Mouse (Mus musculus): Measurements from ENCODE around the gene Car11. TPM values are rescaled to one million over a fixed set of nuclear protein-coding genes. Genes with fewer than 3 reads are reported as not detected.

Gene Car11
- total and polyA plus RNA-seq, 3 experiments, result 0.77 to 1.5 TPM; not detected in 1

- no peaks in the 10 kb centered on the region for H3K36me3 ChIP-seq (ENCODE audit: control insufficient read depth in 1 of 2, insufficient read depth in 2 of 2, low read length in 2 of 2)
- TF ChIP-seq ZKSCAN1 (IDR thresholded peaks at IDR 0.05; ENCODE audit: low read depth, low read length) (no peak), USF2 (IDR thresholded peaks at IDR 0.05; ENCODE audit: borderline replicate concordance in 1 of 2, insufficient read depth in 1 of 2, low read depth in 1 of 2, low read length in 2 of 2) (no peak), USF1 (IDR thresholded peaks at IDR 0.05; ENCODE audit: low read depth, low read length) (no peak), MXI1 (IDR thresholded peaks at IDR 0.05; ENCODE audit: low read depth, low read length) (no peak), MEF2A (IDR thresholded peaks at IDR 0.05; ENCODE audit: extremely low read depth, insufficient replicate concordance, low read depth, low read length, poor library complexity, severe bottlenecking) (no peak), JUND (IDR thresholded peaks at IDR 0.05; ENCODE audit: low read depth, low read length) (no peak), RCOR1 (IDR thresholded peaks at IDR 0.05; ENCODE audit: low read depth, low read length) (no peak), EP300 (IDR thresholded peaks at IDR 0.05; ENCODE audit: low read depth in 1 of 2, low read length in 2 of 2) (no peak), KAT2A (conservative IDR thresholded peaks at IDR 0.05; ENCODE audit: low read depth, low read length) (no peak), POLR2AphosphoS5 (IDR thresholded peaks at IDR 0.05; ENCODE audit: borderline replicate concordance, low read depth, low read length) (no peak), HCFC1 (IDR thresholded peaks at IDR 0.05; ENCODE audit: low read depth, low read length) (no peak), POLR2A (IDR thresholded peaks at IDR 0.05; ENCODE audit: control insufficient read depth in 1 of 2, insufficient read depth in 1 of 2, low read depth in 1 of 2, low read length in 2 of 2, poor library complexity in 1 of 2) (no peak)
- no peaks in the 10 kb centered on the region for H3K79me2 ChIP-seq (ENCODE audit: control insufficient read depth, insufficient read depth, low read length, poor library complexity)
- no peak overlapping the region for H3K9ac ChIP-seq (ENCODE audit: control insufficient read depth, low read depth, low read length, poor library complexity, severe bottlenecking)
- no peak overlapping the region for H3K4me3 ChIP-seq (ENCODE audit: control insufficient read depth in 1 of 2, insufficient read depth in 1 of 2, low read depth in 2 of 2, low read length in 2 of 2)
- H3K27me3 ChIP-seq (ENCODE audit: control insufficient read depth in 1 of 2, insufficient read depth in 2 of 2, low read length in 2 of 2), result peaks cover 0 to 4% of the 10 kb centered on the region in 2 experiments; a peak in 3 of 4 replicates
- no peaks in the 10 kb centered on the region for H3K9me3 ChIP-seq (replicated peaks; ENCODE audit: insufficient read depth, low read length)
- no peak for DNase-seq (ENCODE audit: low read depth, low spot score)
- no peak overlapping the region for H3K27ac ChIP-seq (ENCODE audit: control insufficient read depth, low read depth, low read length)
- H3K4me1 ChIP-seq (ENCODE audit: control insufficient read depth in 1 of 2, insufficient read depth in 2 of 2, low read length in 2 of 2), result no peaks in the 10 kb centered on the region
These were observed 31.9 kb upstream of the Car11 start for GRCm38 (mm10) chr7:45667761-45668160.

GRCm38 (mm10) chr7:45668921-45669320 is 30.7 kb upstream of the Car11 start:
- Histone ChIP-seq H3K27me3 (ENCODE audit: control insufficient read depth in 1 of 2, insufficient read depth in 2 of 2, low read length in 2 of 2) (peaks cover 0 to 4% of the 10 kb centered on the region in 2 experiments; a peak in 3 of 4 replicates), H3K9me3 (replicated peaks; ENCODE audit: insufficient read depth, low read length) (no peaks in the 10 kb centered on the region)
- peak; percentile 66 for DNase-seq (ENCODE audit: low read depth, low spot score)
- TF ChIP-seq POLR2AphosphoS2 (IDR thresholded peaks at IDR 0.05; ENCODE audit: low read length) (no peak), SMC3 (IDR thresholded peaks at IDR 0.05; ENCODE audit: low read depth, low read length) (peak; percentile 40; the same call in 1 of the 2 replicates), POLR2A (IDR thresholded peaks at IDR 0.05; ENCODE audit: control insufficient read depth in 1 of 2, insufficient read depth in 1 of 2, low read depth in 1 of 2, low read length in 2 of 2, poor library complexity in 1 of 2) (no peak), CHD2 (IDR thresholded peaks at IDR 0.05; ENCODE audit: low read length) (no peak), RAD21 (IDR thresholded peaks at IDR 0.05; ENCODE audit: low read depth, low read length) (peak; percentile 45), NELFE (IDR thresholded peaks at IDR 0.05; ENCODE audit: low read depth, low read length) (no peak), GABPA (IDR thresholded peaks at IDR 0.05; ENCODE audit: low read depth, low read length) (no peak), TAL1 (IDR thresholded peaks at IDR 0.05; ENCODE audit: low read length) (no peak), ELF1 (IDR thresholded peaks at IDR 0.05; ENCODE audit: low read depth, low read length) (no peak), HCFC1 (IDR thresholded peaks at IDR 0.05; ENCODE audit: low read depth, low read length) (no peak), USF1 (IDR thresholded peaks at IDR 0.05; ENCODE audit: low read depth, low read length) (no peak), MAZ (IDR thresholded peaks at IDR 0.05; ENCODE audit: low read depth, low read length) (no peak), USF2 (IDR thresholded peaks at IDR 0.05; ENCODE audit: borderline replicate concordance in 1 of 2, insufficient read depth in 1 of 2, low read depth in 1 of 2, low read length in 2 of 2) (no peak), POLR2AphosphoS5 (IDR thresholded peaks at IDR 0.05; ENCODE audit: borderline replicate concordance, low read depth, low read length) (no peak), GATA1 (IDR thresholded peaks at IDR 0.05; ENCODE audit: low read depth, low read length) (no peak), JUND (IDR thresholded peaks at IDR 0.05; ENCODE audit: low read depth, low read length) (no peak), ZKSCAN1 (IDR thresholded peaks at IDR 0.05; ENCODE audit: low read depth, low read length) (no peak), ZNF384 (IDR thresholded peaks at IDR 0.05; ENCODE audit: low read depth, low read length) (no peak), E2F4 (IDR thresholded peaks at IDR 0.05; ENCODE audit: borderline replicate concordance, low read depth, low read length) (no peak), ZMIZ1 (IDR thresholded peaks at IDR 0.05; ENCODE audit: low read depth, low read length) (no peak), RCOR1 (IDR thresholded peaks at IDR 0.05; ENCODE audit: low read depth, low read length) (no peak), MXI1 (IDR thresholded peaks at IDR 0.05; ENCODE audit: low read depth, low read length) (no peak), MYC (IDR thresholded peaks at IDR 0.05; ENCODE audit: low read depth, low read length) (no peak), TBP (IDR thresholded peaks at IDR 0.05; ENCODE audit: low read depth, low read length) (no peak), CHD1 (IDR thresholded peaks at IDR 0.05; ENCODE audit: low read depth, low read length) (no peak), ZC3H11A (IDR thresholded peaks at IDR 0.05; ENCODE audit: low read depth, low read length) (0 out of 2 replicates have a peak, but pooled peaks have one; percentile 27), EP300 (IDR thresholded peaks at IDR 0.05; ENCODE audit: low read depth in 1 of 2, low read length in 2 of 2) (no peak), MYB (IDR thresholded peaks at IDR 0.05; ENCODE audit: low read depth, low read length) (no peak)

More at GRCm38 (mm10) chr7:45668921-45669320, 30.7 kb upstream of the Car11 start:
- Histone ChIP-seq H3K4me1 (ENCODE audit: control insufficient read depth in 1 of 2, insufficient read depth in 2 of 2, low read length in 2 of 2) (no peaks in the 10 kb centered on the region), H3K36me3 (ENCODE audit: control insufficient read depth in 1 of 2, insufficient read depth in 2 of 2, low read length in 2 of 2) (no peaks in the 10 kb centered on the region), H3K9ac (ENCODE audit: control insufficient read depth, low read depth, low read length, poor library complexity, severe bottlenecking) (no peak overlapping the region), H3K79me2 (ENCODE audit: control insufficient read depth, insufficient read depth, low read length, poor library complexity) (no peaks in the 10 kb centered on the region), H3K27ac (ENCODE audit: control insufficient read depth, low read depth, low read length) (no peak overlapping the region), H3K4me3 (ENCODE audit: control insufficient read depth in 1 of 2, insufficient read depth in 1 of 2, low read depth in 2 of 2, low read length in 2 of 2) (no peak overlapping the region)

Data from MEL (cell line).